Mouse (Mus musculus) kidney, postnatal 25 days (tissue): ENCODE results near the gene Homez.
A peak's percentile ranks its signal among the peaks of the same experiment; 100 is the strongest.

Experiments
- DNase-seq, 2 experiments: peaks; one replicate each; pipeline ENCODE4 v3.0.0; 2021; ENCODE audit warnings: mixed read lengths in 2 of 2

Gene Homez

GRCm38 (mm10) chr14:54870861-54871260 is at the start of gene Homez:
Gene Homez, minus strand, starts transcription at chr14:54870961.
- DNase-seq: no peak

GRCm38 (mm10) chr14:54920076-54920685 is 49.4 kb upstream of the Homez start:
- DNase-seq: no peak

DNA sequence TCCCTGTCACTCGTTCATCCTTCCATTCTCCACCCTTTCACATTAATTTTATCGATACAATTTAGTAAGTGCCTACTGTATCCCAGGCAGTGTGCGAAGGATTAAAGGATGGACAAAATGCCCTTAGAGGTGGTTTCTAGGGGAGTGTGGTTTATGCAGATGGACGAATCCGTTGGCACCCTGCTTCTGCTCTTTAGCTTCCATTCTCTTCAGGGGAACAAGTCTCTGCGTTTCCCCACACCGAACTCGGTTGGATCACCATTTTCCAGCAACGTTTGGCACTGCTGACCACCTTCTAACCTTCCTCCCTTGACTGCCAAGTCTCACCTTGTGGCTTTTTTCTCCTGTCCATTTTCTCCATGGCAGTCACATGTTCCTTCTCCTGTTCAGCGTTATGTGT is 42.6 kb upstream of the Homez start:
- DNase-seq: no peak

GRCm38 (mm10) chr14:54912886-54913285 is 42.1 kb upstream of the Homez start, which contains the start of gene Slc22a17:
Gene Slc22a17, minus strand, starts transcription at chr14:54913132.
- DNase-seq: peak; percentile 74 to 82

DNA sequence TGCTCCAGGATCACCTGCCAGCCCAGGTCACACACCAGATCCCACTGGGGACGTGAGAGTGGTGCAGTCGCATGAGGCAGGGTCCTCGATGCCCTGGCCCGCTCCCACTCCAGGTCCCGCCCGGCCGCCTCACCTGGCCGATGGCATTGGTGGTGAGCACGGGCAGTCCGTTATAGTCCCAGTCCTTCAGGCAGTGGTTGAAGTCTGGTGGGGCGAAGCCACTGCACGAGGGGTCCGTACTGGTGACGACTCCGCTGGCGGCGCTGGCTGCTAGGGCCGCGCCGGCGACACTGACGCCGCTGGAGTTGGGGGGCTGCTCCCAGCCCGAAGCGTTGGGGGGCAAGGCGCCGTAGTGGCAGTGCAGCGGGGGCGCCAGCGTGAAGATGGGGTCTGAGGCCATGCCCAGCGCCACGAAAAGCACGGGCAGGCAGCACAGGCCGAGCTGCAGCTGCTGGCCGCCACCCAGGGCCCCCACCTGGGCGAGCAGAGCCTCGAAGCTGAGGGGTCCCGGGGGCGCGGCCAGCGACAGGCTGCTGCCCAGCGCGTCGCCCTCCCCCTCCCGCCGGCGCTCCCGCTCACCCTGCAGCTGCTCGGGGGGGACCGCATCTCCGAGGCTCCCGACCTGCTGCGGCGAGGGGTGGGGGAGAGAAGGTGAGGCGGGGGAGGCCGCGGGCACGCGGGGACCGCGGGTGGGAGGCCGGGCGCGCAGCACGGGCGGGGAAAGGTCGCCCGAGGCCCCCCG is 41.5 kb upstream of the Homez start:
- DNase-seq: no peak

GRCm38 (mm10) chr14:54908682-54909081 is 37.9 kb upstream of the Homez start:
- no peak for DNase-seq

GRCm38 (mm10) chr14:54903641-54904040 is 32.9 kb upstream of the Homez start:
- DNase-seq: no peak

GRCm38 (mm10) chr14:54900383-54900782 is 29.6 kb upstream of the Homez start:
- peak; percentile 72 to 87 for DNase-seq

DNA sequence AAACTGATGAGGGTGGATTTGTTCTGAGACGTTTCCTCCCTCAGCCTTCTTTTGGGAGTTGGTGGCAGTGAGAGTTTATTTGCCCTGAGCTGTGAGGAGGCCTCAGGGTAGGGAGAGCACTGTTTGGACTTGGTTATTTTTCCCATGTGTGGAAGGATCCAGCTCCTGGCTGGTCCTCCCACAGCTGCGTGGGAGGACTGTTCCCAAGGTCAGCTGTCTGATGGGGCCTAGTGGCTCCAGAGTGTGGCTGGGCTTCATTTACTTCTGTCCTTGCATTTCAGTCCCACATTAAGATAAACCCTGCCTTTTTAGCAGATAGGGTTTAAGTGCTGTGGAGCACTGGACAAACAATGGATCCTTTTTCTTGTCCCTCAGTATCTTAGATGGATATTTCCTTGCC is 26.7 kb upstream of the Homez start:
- no peak for DNase-seq

GRCm38 (mm10) chr14:54894296-54895151 is 23.8 kb upstream of the Homez start:
- peak; percentile 70 to 87 for DNase-seq

DNA sequence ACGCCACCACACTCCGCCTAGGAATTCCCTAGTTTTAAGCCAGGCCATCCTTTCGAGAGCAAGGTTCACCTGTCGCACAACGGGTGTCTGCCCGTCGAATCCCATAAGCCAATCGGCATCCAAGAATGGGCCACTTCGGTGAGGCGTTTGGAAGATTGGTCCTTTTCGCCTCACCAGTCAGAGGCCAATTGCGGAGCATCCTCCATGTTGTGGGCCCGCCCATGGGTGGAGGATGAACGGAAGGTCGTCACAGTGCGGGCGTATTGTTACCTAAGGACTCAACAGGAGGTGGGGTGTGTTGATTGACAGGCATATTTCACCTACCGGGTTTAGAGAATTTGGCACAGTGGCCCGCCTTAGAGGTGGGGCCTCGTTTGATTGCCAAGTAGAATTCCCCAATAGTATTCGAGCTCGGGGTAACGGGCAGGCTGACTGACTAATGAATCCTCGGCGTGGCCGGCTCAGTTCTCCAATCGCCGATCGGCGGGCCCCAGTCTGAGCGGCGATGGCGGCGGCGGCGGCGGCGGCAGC is 23.0 kb upstream of the Homez start:
- peak; percentile 97 to 99 for DNase-seq

DNA sequence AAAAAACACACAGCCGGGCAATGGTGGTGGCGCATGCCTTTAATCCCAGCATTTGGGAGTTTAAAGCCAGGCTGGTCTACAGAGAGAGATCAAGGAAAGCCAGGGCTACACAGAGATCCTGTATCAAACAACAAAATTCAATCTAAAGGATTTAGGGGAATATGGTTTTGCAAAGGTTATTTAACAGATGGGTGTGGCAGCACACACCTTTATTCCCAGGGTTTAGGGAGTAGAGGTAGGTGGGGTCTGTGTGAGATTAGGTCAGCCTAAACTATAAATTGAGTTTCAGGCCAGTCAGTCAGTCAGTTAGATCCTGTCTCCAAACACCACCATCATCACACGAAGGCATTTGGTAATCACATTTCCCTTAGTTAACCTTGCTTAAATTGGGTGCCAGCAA is 21.4 kb upstream of the Homez start, which contains the start of gene Pabpn1:
Pabpn1 (plus strand) TSS at position 301 of the 400 bp plus-strand sequence.
- no peak for DNase-seq

GRCm38 (mm10) chr14:54885309-54885708 is 14.5 kb upstream of the Homez start:
- peak in 1 of 2 experiments; percentile 28 for DNase-seq

- peak in 1 of 2 experiments; percentile 56 for DNase-seq
These were observed 13.4 kb upstream of the Homez start for GRCm38 (mm10) chr14:54884022-54884712.

GRCm38 (mm10) chr14:54883154-54884021 is 12.6 kb upstream of the Homez start, which contains the start of the genes Bcl2l2 and Gm20521:
Gene Bcl2l2, plus strand, starts transcription at chr14:54883377.
Gene Gm20521, plus strand, starts transcription at chr14:54883441.
- peak; percentile 93 to 95 for DNase-seq

- DNase-seq: peak; percentile 74 to 89
These were observed 6.4 kb upstream of the Homez start, which contains the start of gene Ppp1r3e for GRCm38 (mm10) chr14:54877048-54877715. Gene Ppp1r3e, minus strand, starts transcription at chr14:54877550.

DNA sequence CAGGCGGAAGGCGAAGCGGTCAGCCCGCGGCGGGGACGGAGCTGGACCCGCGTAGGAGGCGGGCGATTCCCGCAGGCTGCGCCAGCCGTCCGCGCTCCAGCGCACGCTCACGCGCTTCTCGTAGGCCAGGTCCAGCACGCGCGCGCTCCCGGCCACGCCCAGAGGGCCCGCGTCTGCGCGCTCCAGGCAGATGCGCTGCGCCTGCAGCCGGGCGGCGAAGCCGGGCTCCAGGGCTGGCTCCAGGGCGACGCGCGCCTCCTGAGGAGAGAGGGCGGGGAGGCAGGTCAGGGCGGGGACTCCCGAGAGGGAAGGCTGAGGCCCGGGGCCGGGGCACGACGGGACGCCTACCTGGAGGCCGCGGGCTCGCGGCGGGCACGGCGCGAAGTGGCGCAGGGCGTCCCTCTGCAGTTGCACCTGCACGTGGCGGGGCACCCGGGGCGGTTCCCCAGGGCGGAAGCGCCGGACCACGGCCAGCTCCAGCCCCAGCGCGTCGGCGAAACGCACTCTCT is 5.8 kb upstream of the Homez start:
- DNase-seq: peak; percentile 88 to 96

DNA sequence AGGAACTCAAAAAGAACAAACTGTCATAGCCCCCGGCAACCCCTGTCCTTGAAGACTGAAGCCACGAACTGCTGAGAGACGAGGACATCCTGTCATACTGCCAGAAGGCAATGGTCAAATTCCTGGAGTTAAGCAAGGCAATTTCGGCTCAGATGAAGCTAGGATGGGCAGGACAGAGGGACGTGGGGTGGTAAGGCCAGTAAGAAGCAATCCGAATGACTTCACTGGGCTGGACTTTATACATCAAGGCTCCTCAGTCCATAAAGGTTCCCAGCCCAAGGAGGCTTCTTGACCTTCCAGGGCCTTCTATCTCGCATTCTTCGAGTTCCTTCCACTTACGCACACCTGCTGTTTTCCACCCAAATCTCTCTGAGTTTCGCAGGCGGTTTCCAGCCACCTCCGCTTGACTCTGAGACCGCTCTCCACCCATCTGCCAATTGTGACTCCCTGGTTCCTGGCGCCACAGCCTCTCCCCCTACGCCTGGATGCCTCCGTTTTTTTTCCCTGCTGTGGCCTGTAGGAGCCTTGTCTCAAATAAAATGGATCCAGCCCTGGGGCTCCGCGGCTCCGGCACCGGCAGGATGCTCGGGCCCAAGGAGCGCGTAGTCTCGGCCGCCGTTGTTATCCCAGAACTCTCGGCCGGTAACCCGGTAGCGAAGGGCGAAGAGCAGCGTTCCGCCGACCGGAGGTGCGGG is 5.2 kb upstream of the Homez start:
- peak; percentile 43 to 59 for DNase-seq

DNA sequence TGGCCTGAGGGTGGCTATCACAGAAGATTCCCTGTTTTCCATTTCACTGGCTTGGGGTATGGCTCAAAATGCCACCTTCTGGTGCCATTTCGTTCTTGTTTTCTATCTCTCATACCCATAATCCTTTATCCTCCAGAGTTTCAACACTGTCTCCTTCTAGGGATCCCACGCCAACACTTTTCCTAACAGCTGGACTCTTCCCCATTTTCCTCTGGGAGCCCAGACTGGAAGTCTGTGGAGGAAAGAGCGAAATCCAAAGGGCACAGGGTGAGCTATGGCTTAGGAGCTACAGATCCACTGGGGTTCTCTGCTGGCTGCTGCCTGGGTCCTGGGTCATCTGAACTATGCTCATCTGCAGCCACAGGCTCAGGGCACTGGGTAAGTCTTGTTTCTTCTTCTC is 3.4 kb upstream of the Homez start:
- no peak for DNase-seq

- no peak for DNase-seq
These were observed 2.7 kb downstream of the Homez start for GRCm38 (mm10) chr14:54868026-54868425.
